Mouse (Mus musculus): Measurements from ENCODE around the gene Arhgef28. TPM values are rescaled to one million over a fixed set of nuclear protein-coding genes. Genes with fewer than 3 reads are reported as not detected.
A peak's percentile ranks its signal among the peaks of the same experiment; 100 is the strongest.
"Not testable (repeated sequence)": the region's sequence is repeated elsewhere in the genome, so short reads cannot be mapped to it uniquely, and the experiment has no call there.

The Arhgef28 gene
- polyA plus RNA-seq, 1 experiment from 2014 or later, result 14.2 TPM

DNA sequence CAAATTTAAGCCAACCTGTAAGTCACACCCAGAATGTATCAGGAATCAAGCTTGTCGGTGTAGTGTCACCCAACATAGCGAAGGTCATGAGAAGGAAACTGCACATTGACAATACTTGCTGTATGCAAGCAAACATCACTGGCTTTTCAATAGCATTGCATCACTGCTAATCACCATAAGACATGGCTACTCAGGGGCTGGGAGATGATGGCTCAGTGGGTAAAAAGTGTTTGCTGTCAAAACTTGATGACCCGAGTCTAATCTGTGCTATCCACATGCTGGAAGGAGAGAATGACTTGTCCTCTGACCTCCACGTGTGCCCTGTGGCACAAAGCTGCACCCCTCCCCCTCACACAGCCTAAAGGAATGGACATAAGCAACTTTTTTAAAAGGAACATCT is 133.0 kb downstream of the Arhgef28 start:
- no peak for ATAC-seq
- Histone ChIP-seq H3K4me3 (ENCODE audit: low read length) (no peak overlapping the region), H3K9ac (ENCODE audit: low read depth, low read length) (no peak overlapping the region), H3K9me3 (ENCODE audit: control insufficient read depth, low read length) (no peaks in the 10 kb centered on the region), H3K36me3 (ENCODE audit: control insufficient read depth, insufficient read depth, low read length) (no peaks in the 10 kb centered on the region), H3K4me1 (ENCODE audit: control insufficient read depth, insufficient read depth, low read length) (no peaks in the 10 kb centered on the region), H3K4me2 (ENCODE audit: low read depth, low read length) (no peak overlapping the region), H3K27ac (ENCODE audit: low read length) (no peak overlapping the region), H3K27me3 (replicated peaks; ENCODE audit: control insufficient read depth, insufficient read depth, low read length) (no peaks in the 10 kb centered on the region)
- WGBS, result 86% methylated on average over 4 of the region's 4 CpGs

- WGBS, result 88% methylated on average over 6 of the region's 6 CpGs
- no peak overlapping the region for H3K9ac ChIP-seq (ENCODE audit: low read depth, low read length)
- no peak overlapping the region for H3K27ac ChIP-seq (ENCODE audit: low read length)
- no peak for ATAC-seq
- H3K36me3 ChIP-seq (ENCODE audit: control insufficient read depth, insufficient read depth, low read length), result no peaks in the 10 kb centered on the region
- H3K9me3 ChIP-seq (ENCODE audit: control insufficient read depth, low read length), result no peaks in the 10 kb centered on the region
- H3K4me2 ChIP-seq (ENCODE audit: low read depth, low read length), result no peak overlapping the region
- no peaks in the 10 kb centered on the region for H3K27me3 ChIP-seq (replicated peaks; ENCODE audit: control insufficient read depth, insufficient read depth, low read length)
- no peak overlapping the region for H3K4me3 ChIP-seq (ENCODE audit: low read length)
- H3K4me1 ChIP-seq (ENCODE audit: control insufficient read depth, insufficient read depth, low read length), result no peaks in the 10 kb centered on the region
These were observed 135.8 kb downstream of the Arhgef28 start for GRCm38 (mm10) chr13:98070458-98070857.

DNA sequence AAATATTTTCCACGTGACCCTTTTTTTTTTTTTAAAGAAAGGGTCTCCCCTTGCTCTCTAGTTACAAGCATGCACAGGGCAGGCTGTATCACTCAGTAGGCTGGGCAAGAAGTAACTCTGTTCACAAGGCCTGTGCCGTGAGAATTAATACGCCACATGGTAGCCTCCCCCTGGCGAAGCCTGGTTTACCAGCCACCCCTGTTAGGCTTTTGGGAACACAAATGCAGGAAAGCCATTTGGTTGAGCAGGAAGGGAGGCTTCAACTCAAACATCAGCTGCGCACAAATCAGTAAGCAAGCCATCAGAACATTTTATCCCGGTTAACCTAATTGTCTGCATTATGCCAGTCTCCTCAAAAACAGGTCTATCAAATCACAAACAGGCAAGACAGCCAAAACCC is 136.6 kb downstream of the Arhgef28 start:
- WGBS, result 93% methylated on average over 6 of the region's 6 CpGs
- no peaks in the 10 kb centered on the region for H3K36me3 ChIP-seq (ENCODE audit: control insufficient read depth, insufficient read depth, low read length)
- no peak for ATAC-seq
- H3K4me3 ChIP-seq (ENCODE audit: low read length), result no peak overlapping the region
- H3K9me3 ChIP-seq (ENCODE audit: control insufficient read depth, low read length), result no peaks in the 10 kb centered on the region
- no peaks in the 10 kb centered on the region for H3K27me3 ChIP-seq (replicated peaks; ENCODE audit: control insufficient read depth, insufficient read depth, low read length)
- no peaks in the 10 kb centered on the region for H3K4me1 ChIP-seq (ENCODE audit: control insufficient read depth, insufficient read depth, low read length)
- no peak overlapping the region for H3K4me2 ChIP-seq (ENCODE audit: low read depth, low read length)
- no peak overlapping the region for H3K9ac ChIP-seq (ENCODE audit: low read depth, low read length)
- H3K27ac ChIP-seq (ENCODE audit: low read length), result no peak overlapping the region

DNA sequence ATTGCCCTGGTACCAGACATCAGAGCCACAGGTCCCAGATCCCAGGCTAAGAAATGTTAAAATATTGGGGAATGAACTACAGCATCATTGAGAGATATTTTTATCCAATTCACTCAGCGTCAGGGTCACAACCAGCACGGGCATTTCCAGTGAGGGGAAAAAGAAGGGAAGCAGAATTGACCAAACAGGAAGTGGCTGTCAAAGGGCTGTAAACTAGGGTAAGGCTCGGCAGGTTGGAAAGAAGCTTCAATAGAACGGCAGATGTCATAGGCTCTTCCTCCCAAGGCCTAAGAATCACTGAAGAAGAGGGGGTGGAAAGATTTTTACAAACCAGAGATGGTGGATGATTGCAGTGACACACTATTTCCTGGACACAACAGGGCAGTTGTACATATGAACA is 143.4 kb downstream of the Arhgef28 start:
- no peaks in the 10 kb centered on the region for H3K4me1 ChIP-seq (ENCODE audit: control insufficient read depth, insufficient read depth, low read length)
- H3K9me3 ChIP-seq (ENCODE audit: control insufficient read depth, low read length), result no peaks in the 10 kb centered on the region
- no peaks in the 10 kb centered on the region for H3K27me3 ChIP-seq (replicated peaks; ENCODE audit: control insufficient read depth, insufficient read depth, low read length)
- no peak overlapping the region for H3K4me2 ChIP-seq (ENCODE audit: low read depth, low read length)
- H3K9ac ChIP-seq (ENCODE audit: low read depth, low read length), result no peak overlapping the region
- H3K36me3 ChIP-seq (ENCODE audit: control insufficient read depth, insufficient read depth, low read length), result no peaks in the 10 kb centered on the region
- H3K27ac ChIP-seq (ENCODE audit: low read length), result no peak overlapping the region
- 46% methylated on average over 4 of the region's 4 CpGs for WGBS
- no peak for ATAC-seq
- no peak overlapping the region for H3K4me3 ChIP-seq (ENCODE audit: low read length)

DNA sequence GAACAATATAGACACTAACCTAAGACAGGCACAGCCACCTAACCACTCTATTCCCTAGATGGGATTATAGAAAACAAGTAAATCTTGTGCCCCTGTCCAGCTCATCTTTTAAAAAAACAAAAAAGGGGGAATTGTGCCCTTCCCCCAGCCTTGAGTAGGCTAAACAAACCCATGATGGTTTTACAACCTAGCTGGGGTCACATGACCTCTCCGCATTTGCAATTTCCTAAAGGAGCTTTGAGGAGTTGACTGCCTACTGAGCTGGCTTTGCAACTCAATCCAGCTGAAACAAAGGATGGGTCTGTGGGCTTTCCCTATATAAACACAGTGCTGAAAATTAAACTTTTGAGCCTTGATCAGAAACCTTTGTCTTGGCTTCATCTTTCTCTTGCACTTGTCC is 146.1 kb downstream of the Arhgef28 start:
- not testable (repeated sequence) for ATAC-seq; H3K9me3 ChIP-seq (ENCODE audit: control insufficient read depth, low read length); H3K4me1 ChIP-seq (ENCODE audit: control insufficient read depth, insufficient read depth, low read length); H3K27me3 ChIP-seq (replicated peaks; ENCODE audit: control insufficient read depth, insufficient read depth, low read length); H3K4me3 ChIP-seq (ENCODE audit: low read length); H3K4me2 ChIP-seq (ENCODE audit: low read depth, low read length); H3K9ac ChIP-seq (ENCODE audit: low read depth, low read length); H3K27ac ChIP-seq (ENCODE audit: low read length); H3K36me3 ChIP-seq (ENCODE audit: control insufficient read depth, insufficient read depth, low read length)
- 84% methylated on average over 1 of the region's 1 CpGs for WGBS

GRCm38 (mm10) chr13:98055194-98055593 is 151.0 kb downstream of the Arhgef28 start:
- H3K4me2 ChIP-seq (ENCODE audit: low read depth, low read length), result no peak overlapping the region
- H3K27me3 ChIP-seq (replicated peaks; ENCODE audit: control insufficient read depth, insufficient read depth, low read length), result no peaks in the 10 kb centered on the region
- H3K4me1 ChIP-seq (ENCODE audit: control insufficient read depth, insufficient read depth, low read length), result no peaks in the 10 kb centered on the region
- no peak overlapping the region for H3K9ac ChIP-seq (ENCODE audit: low read depth, low read length)
- ATAC-seq, result no peak
- WGBS, result 85% methylated on average over 8 of the region's 8 CpGs
- H3K36me3 ChIP-seq (ENCODE audit: control insufficient read depth, insufficient read depth, low read length), result no peaks in the 10 kb centered on the region
- no peak overlapping the region for H3K27ac ChIP-seq (ENCODE audit: low read length)
- H3K9me3 ChIP-seq (ENCODE audit: control insufficient read depth, low read length), result no peaks in the 10 kb centered on the region
- no peak overlapping the region for H3K4me3 ChIP-seq (ENCODE audit: low read length)

DNA sequence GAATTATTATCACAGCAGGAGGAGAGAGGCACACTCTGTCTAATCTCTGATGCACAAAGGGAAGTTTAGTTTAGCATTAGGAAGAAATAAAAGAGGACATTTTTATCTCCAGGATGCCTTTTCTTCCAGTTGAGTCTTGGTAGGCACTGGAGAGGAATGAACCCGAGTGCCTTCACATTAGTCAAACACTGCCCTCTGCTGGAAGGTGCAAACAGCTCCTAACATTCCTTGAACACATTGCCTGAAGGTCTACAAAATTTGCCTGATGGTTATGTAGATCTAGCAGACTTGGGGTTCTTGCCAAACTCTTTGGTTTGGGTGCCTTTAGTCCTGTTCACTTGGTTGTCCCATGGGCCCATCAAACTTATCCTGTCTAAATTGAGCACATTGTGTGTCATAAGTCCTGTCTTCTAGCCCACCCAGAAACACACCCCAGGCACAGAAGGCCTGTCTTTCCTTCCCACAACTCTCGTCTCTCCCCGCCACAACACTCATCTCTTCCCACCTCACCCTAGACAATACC is 165.6 kb downstream of the Arhgef28 start:
- Histone ChIP-seq H3K9ac (ENCODE audit: low read depth, low read length) (no peak overlapping the region), H3K9me3 (ENCODE audit: control insufficient read depth, low read length) (no peaks in the 10 kb centered on the region), H3K27ac (ENCODE audit: low read length) (no peak overlapping the region), H3K27me3 (replicated peaks; ENCODE audit: control insufficient read depth, insufficient read depth, low read length) (no peaks in the 10 kb centered on the region), H3K4me3 (ENCODE audit: low read length) (no peak overlapping the region), H3K36me3 (ENCODE audit: control insufficient read depth, insufficient read depth, low read length) (no peaks in the 10 kb centered on the region), H3K4me1 (ENCODE audit: control insufficient read depth, insufficient read depth, low read length) (no peaks in the 10 kb centered on the region), H3K4me2 (ENCODE audit: low read depth, low read length) (no peak overlapping the region)
- 67% methylated on average over 3 of the region's 3 CpGs for WGBS
- ATAC-seq, result no peak

DNA sequence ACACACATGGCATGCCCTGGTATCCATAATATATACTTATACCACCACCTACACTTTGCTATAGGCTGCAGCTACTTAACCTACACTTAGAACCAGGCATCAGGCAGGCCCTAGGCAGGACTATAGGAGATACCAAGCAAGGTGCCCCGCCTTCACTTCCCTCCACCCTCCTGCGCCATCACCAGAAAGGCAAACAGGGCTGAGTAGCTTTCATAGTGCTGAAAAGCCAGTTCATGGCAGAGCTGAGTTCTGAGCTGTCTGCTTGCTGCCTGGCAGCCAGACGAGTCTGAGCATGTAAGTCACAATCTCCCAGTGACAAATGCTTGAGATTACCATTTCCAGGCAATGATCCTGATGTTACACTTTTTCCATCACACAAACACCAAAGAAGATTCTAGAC is 167.5 kb downstream of the Arhgef28 start:
- Histone ChIP-seq H3K4me3 (ENCODE audit: low read length) (no peak overlapping the region), H3K27me3 (replicated peaks; ENCODE audit: control insufficient read depth, insufficient read depth, low read length) (no peaks in the 10 kb centered on the region), H3K9me3 (ENCODE audit: control insufficient read depth, low read length) (no peaks in the 10 kb centered on the region), H3K27ac (ENCODE audit: low read length) (no peak overlapping the region), H3K4me2 (ENCODE audit: low read depth, low read length) (no peak overlapping the region), H3K36me3 (ENCODE audit: control insufficient read depth, insufficient read depth, low read length) (no peaks in the 10 kb centered on the region), H3K4me1 (ENCODE audit: control insufficient read depth, insufficient read depth, low read length) (no peaks in the 10 kb centered on the region), H3K9ac (ENCODE audit: low read depth, low read length) (no peak overlapping the region)
- WGBS, result 72% methylated on average over 3 of the region's 3 CpGs
- no peak for ATAC-seq

- no peaks in the 10 kb centered on the region for H3K9me3 ChIP-seq (ENCODE audit: control insufficient read depth, low read length)
- no peak overlapping the region for H3K4me3 ChIP-seq (ENCODE audit: low read length)
- H3K27ac ChIP-seq (ENCODE audit: low read length), result no peak overlapping the region
- no peak overlapping the region for H3K9ac ChIP-seq (ENCODE audit: low read depth, low read length)
- no peaks in the 10 kb centered on the region for H3K36me3 ChIP-seq (ENCODE audit: control insufficient read depth, insufficient read depth, low read length)
- H3K4me1 ChIP-seq (ENCODE audit: control insufficient read depth, insufficient read depth, low read length), result no peaks in the 10 kb centered on the region
- no peak for ATAC-seq
- no peak overlapping the region for H3K4me2 ChIP-seq (ENCODE audit: low read depth, low read length)
- no peaks in the 10 kb centered on the region for H3K27me3 ChIP-seq (replicated peaks; ENCODE audit: control insufficient read depth, insufficient read depth, low read length)
These were observed 168.5 kb downstream of the Arhgef28 start for GRCm38 (mm10) chr13:98037693-98038092.

DNA sequence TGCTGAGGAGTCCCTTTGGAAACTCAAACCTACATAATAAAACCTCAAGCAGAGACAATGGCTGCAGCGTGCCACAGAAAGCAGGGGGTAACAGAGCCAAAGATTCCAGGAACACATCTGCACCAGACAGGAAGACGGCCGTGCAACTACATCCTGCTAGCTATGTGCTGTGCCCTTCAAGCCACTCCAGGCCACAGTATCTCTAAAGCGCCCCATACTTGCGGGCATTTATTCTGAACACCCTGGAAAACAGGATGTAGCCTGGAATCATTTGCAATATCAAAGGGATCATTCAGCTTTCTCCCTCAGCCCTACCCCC is 174.6 kb downstream of the Arhgef28 start:
- 38% methylated on average over 5 of the region's 5 CpGs for WGBS
- peak; percentile 49; the same call in 1 of the 2 replicates for ATAC-seq
- peak overlapping the region; percentile 26 for H3K4me3 ChIP-seq (ENCODE audit: low read length)
- H3K9me3 ChIP-seq (ENCODE audit: control insufficient read depth, low read length), result no peaks in the 10 kb centered on the region
- H3K36me3 ChIP-seq (ENCODE audit: control insufficient read depth, insufficient read depth, low read length), result no peaks in the 10 kb centered on the region
- H3K4me2 ChIP-seq (ENCODE audit: low read depth, low read length), result peak overlapping the region; percentile 44
- H3K4me1 ChIP-seq (ENCODE audit: control insufficient read depth, insufficient read depth, low read length), result peaks cover 4% of the 10 kb centered on the region; the same call in 1 of the 2 replicates
- H3K27me3 ChIP-seq (replicated peaks; ENCODE audit: control insufficient read depth, insufficient read depth, low read length), result no peaks in the 10 kb centered on the region
- peak overlapping the region; percentile 26; the same call in 1 of the 2 replicates for H3K9ac ChIP-seq (ENCODE audit: low read depth, low read length)
- H3K27ac ChIP-seq (ENCODE audit: low read length), result 0 out of 2 replicates have a peak overlapping the region, but pooled peaks have one; percentile 0
